Mouse (Mus musculus) MEL (cell line): ENCODE data around the gene Gm26602. TPM values are rescaled to one million over a fixed set of nuclear protein-coding genes. Genes with fewer than 3 reads are reported as not detected.

Experiments used
- DNase-seq: peaks from one replicate; pipeline ENCODE4 v3.0.0; 2011; ENCODE audit warnings: low read depth, low spot score
- H3K27ac ChIP-seq: 2 replicates; pipeline ENCODE4 v1.5.1; 2012; ENCODE audit warnings: low read depth, mild to moderate bottlenecking, control low read depth, low read length, moderate library complexity; ENCODE audit not compliant: control insufficient read depth
- H3K27me3 ChIP-seq, 2 experiments: fragments of 150-350 bp in 1 of 2; sonication (generic) in 1 of 2; 2 replicates each; pipeline ENCODE4 v1.6.1; 2012; ENCODE audit warnings: low read length in 2 of 2, mild to moderate bottlenecking in 2 of 2, improper control_type of control experiment in 1 of 2, moderate library complexity in 1 of 2; ENCODE audit not compliant: insufficient read depth in 2 of 2, control insufficient read depth in 1 of 2
- H3K36me3 ChIP-seq, 2 experiments: 2 replicates each; pipeline ENCODE4 v1.6.1; 2012 to 2014; ENCODE audit warnings: low read length in 2 of 2, improper control_type of control experiment in 1 of 2, inconsistent platforms in 1 of 2, mild to moderate bottlenecking in 1 of 2; ENCODE audit not compliant: insufficient read depth in 2 of 2, control insufficient read depth in 1 of 2
- H3K4me1 ChIP-seq, 2 experiments: fragments of 150-350 bp in 1 of 2; sonication (generic) in 1 of 2; 2 replicates each; pipeline ENCODE4 v1.6.1; 2012; ENCODE audit warnings: low read length in 2 of 2, improper control_type of control experiment in 1 of 2, mild to moderate bottlenecking in 1 of 2; ENCODE audit not compliant: insufficient read depth in 2 of 2, control insufficient read depth in 1 of 2
- H3K4me3 ChIP-seq, 2 experiments: fragments of 150-350 bp in 1 of 2; sonication (generic) in 1 of 2; 2 replicates each; pipeline ENCODE4 v1.5.1; 2012; ENCODE audit warnings: low read depth in 2 of 2, low read length in 2 of 2, mild to moderate bottlenecking in 2 of 2, moderate library complexity in 2 of 2, control low read depth in 1 of 2, improper control_type of control experiment in 1 of 2; ENCODE audit not compliant: control insufficient read depth in 1 of 2, insufficient read depth in 1 of 2
- H3K79me2 ChIP-seq: 2 replicates; pipeline ENCODE4 v1.6.1; 2012; ENCODE audit warnings: mild to moderate bottlenecking, low read length, moderate library complexity; ENCODE audit not compliant: control insufficient read depth, poor library complexity, insufficient read depth
- H3K9ac ChIP-seq: 2 replicates; pipeline ENCODE4 v1.6.1; 2012; ENCODE audit warnings: low read depth, mild to moderate bottlenecking, control low read depth, low read length, moderate library complexity; ENCODE audit not compliant: control insufficient read depth, poor library complexity, severe bottlenecking
- H3K9me3 ChIP-seq: fragments of 150-350 bp; sonication (generic); replicated peaks from 2 replicates; pipeline ENCODE4 v1.6.1; 2012; ENCODE audit warnings: mild to moderate bottlenecking, low read length, improper control_type of control experiment, moderate library complexity; ENCODE audit not compliant: insufficient read depth
- BHLHE40 ChIP-seq: IDR thresholded peaks from 2 replicates; pipeline ENCODE4 v1.6.1; 2012; ENCODE audit warnings: low read depth, mild to moderate bottlenecking, inconsistent platforms, low read length, improper control_type of control experiment, borderline replicate concordance
- CHD1 ChIP-seq: IDR thresholded peaks from 2 replicates; pipeline ENCODE4 v1.6.1; 2012; ENCODE audit warnings: low read depth, mild to moderate bottlenecking, inconsistent platforms, low read length, improper control_type of control experiment
- CTCF ChIP-seq, 3 experiments: IDR thresholded peaks in 2 of 3; conservative IDR thresholded peaks in 1 of 3; 2 replicates each; pipeline ENCODE4 v1.5.1; 2011 to 2012; ENCODE audit warnings: low read length in 3 of 3, low read depth in 2 of 3, mild to moderate bottlenecking in 2 of 3, improper control_type of control experiment in 1 of 3, inconsistent platforms in 1 of 3, mixed read lengths in 1 of 3, moderate library complexity in 1 of 3; ENCODE audit not compliant: control insufficient read depth in 1 of 3, insufficient read depth in 1 of 3, poor library complexity in 1 of 3, severe bottlenecking in 1 of 3
- ELF1 ChIP-seq: IDR thresholded peaks from 2 replicates; pipeline ENCODE4 v1.6.1; 2014; ENCODE audit warnings: low read depth, mild to moderate bottlenecking, inconsistent platforms, low read length, improper control_type of control experiment, moderate library complexity
- EP300 ChIP-seq, 2 experiments: IDR thresholded peaks; 2 replicates each; pipeline ENCODE4 v1.6.1; 2011; ENCODE audit warnings: improper control_type of control experiment in 2 of 2, low read length in 2 of 2, low read depth in 1 of 2, mild to moderate bottlenecking in 1 of 2
- ETS1 ChIP-seq: IDR thresholded peaks from 2 replicates; pipeline ENCODE4 v1.6.1; 2012; ENCODE audit warnings: low read depth, mild to moderate bottlenecking, inconsistent platforms, low read length, improper control_type of control experiment, moderate library complexity
- GABPA ChIP-seq: IDR thresholded peaks from 2 replicates; pipeline ENCODE4 v1.6.1; 2012; ENCODE audit warnings: low read depth, mild to moderate bottlenecking, inconsistent platforms, low read length, improper control_type of control experiment, moderate library complexity
- HCFC1 ChIP-seq: IDR thresholded peaks from 2 replicates; pipeline ENCODE4 v1.6.1; 2012; ENCODE audit warnings: low read depth, mild to moderate bottlenecking, inconsistent platforms, low read length, improper control_type of control experiment, moderate library complexity
- JUND ChIP-seq: IDR thresholded peaks from 2 replicates; pipeline ENCODE4 v1.6.1; 2011; ENCODE audit warnings: low read depth, mild to moderate bottlenecking, improper control_type of control experiment, low read length
- KAT2A ChIP-seq: conservative IDR thresholded peaks from 2 replicates; pipeline ENCODE4 v1.6.1; 2012; ENCODE audit warnings: low read depth, low read length, improper control_type of control experiment, inconsistent platforms
- MAFK ChIP-seq: IDR thresholded peaks from 2 replicates; pipeline ENCODE4 v1.6.1; 2011; ENCODE audit warnings: low read depth, mild to moderate bottlenecking, low read length, improper control_type of control experiment, borderline replicate concordance
- MAX ChIP-seq: IDR thresholded peaks from 2 replicates; pipeline ENCODE4 v1.6.1; 2011; ENCODE audit warnings: low read length, improper control_type of control experiment
- MAZ ChIP-seq: IDR thresholded peaks from 2 replicates; pipeline ENCODE4 v1.6.1; 2012; ENCODE audit warnings: low read depth, mild to moderate bottlenecking, inconsistent platforms, low read length, improper control_type of control experiment
- MEF2A ChIP-seq: IDR thresholded peaks from 2 replicates; pipeline ENCODE4 v1.6.1; 2014; ENCODE audit warnings: low read depth, mild to moderate bottlenecking, inconsistent platforms, low read length, improper control_type of control experiment; ENCODE audit not compliant: poor library complexity, insufficient replicate concordance, severe bottlenecking; ENCODE audit errors: extremely low read depth
- MXI1 ChIP-seq: IDR thresholded peaks from 2 replicates; pipeline ENCODE4 v1.6.1; 2011; ENCODE audit warnings: mild to moderate bottlenecking, low read depth, low read length, improper control_type of control experiment
- MYC ChIP-seq: IDR thresholded peaks from 2 replicates; pipeline ENCODE4 v1.6.1; 2011; ENCODE audit warnings: low read depth, mild to moderate bottlenecking, low read length, improper control_type of control experiment, moderate library complexity
- RAD21 ChIP-seq: IDR thresholded peaks from 2 replicates; pipeline ENCODE4 v1.6.1; 2011; ENCODE audit warnings: mild to moderate bottlenecking, low read depth, low read length, improper control_type of control experiment
- RCOR1 ChIP-seq: IDR thresholded peaks from 2 replicates; pipeline ENCODE4 v1.6.1; 2012; ENCODE audit warnings: low read depth, mild to moderate bottlenecking, inconsistent platforms, low read length, improper control_type of control experiment
- SIN3A ChIP-seq: IDR thresholded peaks from 2 replicates; pipeline ENCODE4 v1.6.1; 2012; ENCODE audit warnings: low read length, improper control_type of control experiment, inconsistent platforms
- SMC3 ChIP-seq: IDR thresholded peaks from 2 replicates; pipeline ENCODE4 v1.6.1; 2011; ENCODE audit warnings: low read depth, low read length, improper control_type of control experiment
- TAL1 ChIP-seq: IDR thresholded peaks from 2 replicates; pipeline ENCODE4 v1.6.1; 2012; ENCODE audit warnings: mild to moderate bottlenecking, inconsistent platforms, low read length, moderate library complexity, mixed read lengths
- TBP ChIP-seq: IDR thresholded peaks from 2 replicates; pipeline ENCODE4 v1.8.0; 2011; ENCODE audit warnings: low read depth, low read length, improper control_type of control experiment
- UBTF ChIP-seq: IDR thresholded peaks from 2 replicates; pipeline ENCODE4 v1.6.1; 2012; ENCODE audit warnings: low read depth, mild to moderate bottlenecking, inconsistent platforms, low read length, improper control_type of control experiment, moderate library complexity, borderline replicate concordance; ENCODE audit not compliant: insufficient read depth
- ZC3H11A ChIP-seq: IDR thresholded peaks from 2 replicates; pipeline ENCODE4 v1.6.1; 2012; ENCODE audit warnings: low read depth, mild to moderate bottlenecking, inconsistent platforms, low read length, improper control_type of control experiment
- ZNF384 ChIP-seq: IDR thresholded peaks from 2 replicates; pipeline ENCODE4 v1.6.1; 2012; ENCODE audit warnings: low read depth, mild to moderate bottlenecking, inconsistent platforms, low read length, improper control_type of control experiment
- polyA plus RNA-seq, 2 experiments: library from polyadenylated mRNA; stranded (reverse) in 1 of 2; unstranded in 1 of 2; fragments of >175 nt in 1 of 2; fragments of >200 nt in 1 of 2; gene quantifications; 2 replicates each; pipeline versions ENCODE4 v1.2.1 to v1.2.4; 2012; ENCODE audit warnings: low replicate concordance in 2 of 2, low read depth in 1 of 2; ENCODE audit not compliant: insufficient read length in 2 of 2, insufficient read depth in 1 of 2, missing spikeins in 1 of 2
- total RNA-seq: library from RNA; depleted of rRNA; stranded (reverse); fragments of 300-350 nt; gene quantifications from 2 replicates; pipeline ENCODE4 v1.2.3, GENCODE M21; 2012

Gene Gm26602
- total and polyA plus RNA-seq, 3 experiments = 4.5 to 10.2 TPM; not detected in 1

DNA sequence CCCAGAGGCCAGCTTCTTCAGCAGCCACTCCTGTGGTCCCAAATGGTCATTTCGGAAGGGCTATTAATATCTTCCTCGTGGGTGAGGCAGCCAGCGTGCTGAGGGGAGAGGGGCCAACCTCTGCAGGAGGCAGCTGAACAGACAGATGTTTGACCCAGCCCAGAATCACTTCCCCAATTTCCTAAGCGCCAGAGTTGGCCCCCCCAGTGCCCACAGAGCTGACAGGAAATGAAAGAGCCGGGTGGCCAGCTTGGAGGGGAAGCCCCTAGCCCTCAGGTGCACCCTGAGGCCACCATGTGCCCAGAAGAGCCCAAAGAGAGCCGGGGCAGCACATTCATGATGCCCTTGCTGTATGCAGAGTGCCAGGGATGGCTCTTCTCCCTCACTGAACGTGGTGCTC lies 30.1 kb downstream of the Gm26602 start:
- no peaks in the 10 kb centered on the region for H3K9me3 ChIP-seq
- H3K4me1 ChIP-seq = 0 out of 4 replicates have a peak, but pooled peaks cover 0 to 4% of the 10 kb centered on the region in 2 experiments
- H3K36me3 ChIP-seq = no peaks in the 10 kb centered on the region; a peak in 1 of 4 replicates
- no peak for TF ChIP-seq HCFC1
- no peak for TF ChIP-seq RAD21
- TF ChIP-seq SMC3 = no peak
- TF ChIP-seq ELF1 = no peak
- no peak for TF ChIP-seq MAFK
- TF ChIP-seq MEF2A = no peak
- no peak for TF ChIP-seq MAX
- TF ChIP-seq MYC = no peak
- TF ChIP-seq MXI1 = no peak
- TF ChIP-seq ETS1 = no peak
- no peak for TF ChIP-seq MAZ
- no peak for TF ChIP-seq ZC3H11A
- TF ChIP-seq CHD1 = no peak
- no peak for TF ChIP-seq BHLHE40
- no peak for TF ChIP-seq CTCF (IDR thresholded peaks at IDR 0.05 in 2 of 3, conservative IDR thresholded peaks at IDR 0.05 in 1 of 3; ENCODE audit: control insufficient read depth in 1 of 3, insufficient read depth in 1 of 3, low read depth in 2 of 3, low read length in 3 of 3, poor library complexity in 1 of 3, severe bottlenecking in 1 of 3)
- TF ChIP-seq ZNF384 = no peak
- TF ChIP-seq TBP = no peak
- TF ChIP-seq TAL1 = no peak
- TF ChIP-seq, all 39 proteins: peak for 0
- no peak overlapping the region for H3K27ac ChIP-seq
- no peak for DNase-seq
- H3K9ac ChIP-seq = no peak overlapping the region
- H3K4me3 ChIP-seq = no peak overlapping the region
- no peaks in the 10 kb centered on the region for H3K79me2 ChIP-seq
- no peaks in the 10 kb centered on the region for H3K27me3 ChIP-seq

- no peak overlapping the region for H3K9ac ChIP-seq
- H3K79me2 ChIP-seq = no peaks in the 10 kb centered on the region
- H3K27ac ChIP-seq = no peak overlapping the region
- H3K36me3 ChIP-seq = no peaks in the 10 kb centered on the region; a peak in 1 of 4 replicates
- H3K4me1 ChIP-seq = 0 out of 4 replicates have a peak, but pooled peaks cover 0 to 4% of the 10 kb centered on the region in 2 experiments
- no peaks in the 10 kb centered on the region for H3K9me3 ChIP-seq
- H3K27me3 ChIP-seq = no peaks in the 10 kb centered on the region
- DNase-seq = no peak
- TF ChIP-seq EP300 (IDR thresholded peaks at IDR 0.05; ENCODE audit: low read depth in 1 of 2, low read length in 2 of 2) = no peak
- no peak for TF ChIP-seq GABPA
- no peak for TF ChIP-seq CHD1
- no peak for TF ChIP-seq RCOR1
- no peak for TF ChIP-seq RAD21
- TF ChIP-seq KAT2A = no peak
- no peak for TF ChIP-seq SIN3A
- TF ChIP-seq MYC = no peak
- no peak for TF ChIP-seq UBTF
- TF ChIP-seq JUND = no peak
- no peak overlapping the region for H3K4me3 ChIP-seq
These were observed 32.3 kb downstream of the Gm26602 start for GRCm38 (mm10) chr10:79942988-79943387.
